Mouse (Mus musculus) layer of hippocampus, postnatal 14 days (tissue): ENCODE results near the gene Olfr516. TPM values are rescaled to one million over a fixed set of nuclear protein-coding genes. Genes with fewer than 3 reads are reported as not detected.
A peak's percentile ranks its signal among the peaks of the same experiment; 100 is the strongest.

Source experiments
- DNase-seq, 2 experiments: peaks; one replicate each; pipeline ENCODE4 v3.0.0; 2021 to 2022; ENCODE audit warnings: low spot score in 2 of 2, mixed read lengths in 1 of 2
- long read RNA-seq, 2 experiments: library from polyadenylated mRNA; stranded (forward); transcript quantifications; one replicate each; pipeline ENCODE4 v2.0.0; 2021
- total RNA-seq, 2 experiments: library from RNA; stranded (reverse); gene quantifications; 2 replicates each; pipeline ENCODE4 v1.2.3; 2021

The Olfr516 gene
- not detected for total RNA-seq
- long read RNA-seq, experiment 1, result 0 reads
- long read RNA-seq, experiment 2, result 0 reads

GRCm38 (mm10) chr7:108850429-108850828 lies at the start of gene Olfr516:
TSS of gene Olfr516 (minus strand) at chr7:108850529.
- DNase-seq, result no peak

- no peak for DNase-seq
Observed at GRCm38 (mm10) chr7:108894320-108894719, 44.0 kb upstream of the Olfr516 start, which contains the start of gene Olfr519. TSS of gene Olfr519 (minus strand) at chr7:108894420.

- DNase-seq, result no peak
Observed at GRCm38 (mm10) chr7:108884906-108885305, 34.6 kb upstream of the Olfr516 start, which contains the start of gene Olfr518. TSS of gene Olfr518 (minus strand) at chr7:108885006.

GRCm38 (mm10) chr7:108872279-108872678 lies 21.9 kb upstream of the Olfr516 start, which contains the start of gene Olfr517:
TSS of gene Olfr517 (minus strand) at chr7:108872379.
- no peak for DNase-seq

- DNase-seq, result no peak
Observed at GRCm38 (mm10) chr7:108825897-108826296, 24.4 kb downstream of the Olfr516 start, which contains the start of gene Olfr514. TSS of gene Olfr514 (minus strand) at chr7:108825997.

- DNase-seq, result peak in 1 of 2 experiments; percentile 42
Observed at GRCm38 (mm10) chr7:108814593-108815215, 35.6 kb downstream of the Olfr516 start.

GRCm38 (mm10) chr7:108797205-108797933 lies 53.0 kb downstream of the Olfr516 start:
- no peak for DNase-seq

Other genes with a start within 250 kb of the Olfr516 start
- not detected for gene Olfr506, start 239.7 kb downstream of the Olfr516 start, total RNA-seq
- gene Olfr507, start 228.7 kb downstream of the Olfr516 start, total RNA-seq, result not detected
- gene Olfr508, start 220.5 kb downstream of the Olfr516 start, total RNA-seq, result not detected
- gene Olfr509, start 198.6 kb downstream of the Olfr516 start, total RNA-seq, result not detected
- not detected for gene Olfr510, start 184.1 kb downstream of the Olfr516 start, total RNA-seq
- gene Olfr512, start 137.2 kb downstream of the Olfr516 start, total RNA-seq, result not detected
- gene Olfr513, start 99.6 kb downstream of the Olfr516 start, total RNA-seq, result not detected
- gene Olfr514, start 24.5 kb downstream of the Olfr516 start, total RNA-seq, result not detected
- gene Olfr517, start 21.9 kb upstream of the Olfr516 start, total RNA-seq, result not detected
- gene Olfr518, start 34.5 kb upstream of the Olfr516 start, total RNA-seq, result not detected
- not detected for gene Olfr519, start 43.9 kb upstream of the Olfr516 start, total RNA-seq
- gene Nlrp10, start 79.6 kb upstream of the Olfr516 start, total RNA-seq, result under 1 TPM; 0.25 to 0.45 TPM
- 10 to 100 TPM; 96.9 to 100.0 TPM for gene Eif3f, start 83.9 kb upstream of the Olfr516 start, total RNA-seq
- gene Tub, start 99.8 kb upstream of the Olfr516 start, total RNA-seq, result 100 to 1,000 TPM; 143 to 153 TPM
- 10 to 100 TPM; 54.0 to 57.9 TPM for gene Ric3, start 232.8 kb upstream of the Olfr516 start, total RNA-seq